ENCODE assay signal across 34 mouse cellular contexts in genomic region chr14:36764377-36764776, GRCm38 (mm10).
"Had no signal": no experiment of that assay in that cellular context is flagged by ENCODE, and none has a peak within 500 bp of the region (broad histone marks: within the 10 kb centered on the region; RNA-seq: fewer than 3 reads in every experiment).

No protein-coding gene starts in this region.

- H3K4me3 ChIP-seq: heart, embryonic 10.5 days; heart, embryonic 12.5 days; heart, embryonic 13.5 days; heart, embryonic 15.5 days; hindbrain, embryonic 10.5 days; hindbrain, embryonic 12.5 days; hindbrain, embryonic 13.5 days; hindbrain, embryonic 15.5 days; intestine, embryonic 15.5 days; kidney, embryonic 15.5 days; left cerebral cortex, adult 2 months had no signal

- H3K27ac ChIP-seq: heart, embryonic 10.5 days; heart, embryonic 13.5 days; heart, embryonic 15.5 days; hindbrain, embryonic 10.5 days; hindbrain, embryonic 12.5 days; hindbrain, embryonic 13.5 days; hindbrain, embryonic 14.5 days; hindbrain, embryonic 15.5 days; hindbrain, postnatal 0 days; intestine, embryonic 15.5 days; kidney, embryonic 15.5 days; kidney, postnatal 0 days; left cerebral cortex, adult 2 months had no signal

- DNase-seq: heart, postnatal 10 days; heart, postnatal 14 days; heart, postnatal 36 days; heart, postnatal 4 days; kidney, adult 11 months; kidney, adult 18-20 months; kidney, adult 2 months; kidney, adult 8-10 months; kidney, adult 9 months; kidney, postnatal 10 days; kidney, postnatal 14 days; kidney, postnatal 25 days; kidney, postnatal 36 days; kidney, postnatal 4 days; layer of hippocampus, adult 9-11 months; layer of hippocampus, postnatal 36 days had no signal

- ATAC-seq: hindbrain, embryonic 16.5 days; hindbrain, postnatal 0 days; inflammation-experienced regulatory T-cells, adult 6 months; intestine, embryonic 15.5 days; intestine, embryonic 16.5 days; intestine, postnatal 0 days had no signal
